Mouse (Mus musculus): Measurements from ENCODE around the gene Bcas3. TPM values are rescaled to one million over a fixed set of nuclear protein-coding genes. Genes with fewer than 3 reads are reported as not detected.

Bcas3 gene
- total and polyA plus RNA-seq, 2 experiments from 2014 or later, result 29.3 to 31.6 TPM

- no peak for ATAC-seq
- no peak overlapping the region for H3K4me3 ChIP-seq (ENCODE audit: low read depth, low read length)
- no peaks in the 10 kb centered on the region for H3K9me3 ChIP-seq (ENCODE audit: low read length)
These were observed 470.8 kb downstream of the Bcas3 start for GRCm38 (mm10) chr11:85823794-85824193.

GRCm38 (mm10) chr11:85825031-85825430 is 472.1 kb downstream of the Bcas3 start:
- Histone ChIP-seq H3K9ac (no peak overlapping the region), H3K36me3 (ENCODE audit: insufficient read depth) (no peaks in the 10 kb centered on the region), H3K4me3 (ENCODE audit: low read depth, low read length) (no peak overlapping the region), H3K9me3 (ENCODE audit: low read length) (no peaks in the 10 kb centered on the region), H3K4me1 (ENCODE audit: insufficient read depth) (no peaks in the 10 kb centered on the region), H3K27me3 (ENCODE audit: insufficient read depth, low read length) (peaks cover 51% of the 10 kb centered on the region), H3K27ac (ENCODE audit: low read depth, low read length) (no peak overlapping the region), H3K4me2 (ENCODE audit: low read depth) (no peak overlapping the region)
- TF ChIP-seq CTCF (IDR thresholded peaks at IDR 0.05; ENCODE audit: low read depth), result no peak
- 74% methylated on average over 10 of the region's 10 CpGs for WGBS
- no peak for DNase-seq
- no peak for ATAC-seq

More at GRCm38 (mm10) chr11:85823794-85824193, 470.8 kb downstream of the Bcas3 start:
- Histone ChIP-seq H3K9ac (no peak overlapping the region), H3K27me3 (ENCODE audit: insufficient read depth, low read length) (peaks cover 40% of the 10 kb centered on the region), H3K36me3 (ENCODE audit: insufficient read depth) (no peaks in the 10 kb centered on the region), H3K27ac (ENCODE audit: low read depth, low read length) (no peak overlapping the region), H3K4me1 (ENCODE audit: insufficient read depth) (no peaks in the 10 kb centered on the region), H3K4me2 (ENCODE audit: low read depth) (no peak overlapping the region)
- 90% methylated on average over 4 of the region's 4 CpGs for WGBS
- no peak for TF ChIP-seq CTCF (IDR thresholded peaks at IDR 0.05; ENCODE audit: low read depth)
- no peak for DNase-seq

GRCm38 (mm10) chr11:85825823-85826222 is 472.9 kb downstream of the Bcas3 start:
- 89% methylated on average over 7 of the region's 7 CpGs for WGBS
- H3K27me3 ChIP-seq (ENCODE audit: insufficient read depth, low read length), result peaks cover 57% of the 10 kb centered on the region

GRCm38 (mm10) chr11:85827342-85827741 is 474.4 kb downstream of the Bcas3 start:
- no peaks in the 10 kb centered on the region for H3K9me3 ChIP-seq (ENCODE audit: low read length)
- peaks cover 67% of the 10 kb centered on the region for H3K27me3 ChIP-seq (ENCODE audit: insufficient read depth, low read length)
- no peak overlapping the region for H3K4me2 ChIP-seq (ENCODE audit: low read depth)
- no peak overlapping the region for H3K9ac ChIP-seq
- no peak for TF ChIP-seq CTCF (IDR thresholded peaks at IDR 0.05; ENCODE audit: low read depth)
- WGBS, result 17% methylated on average over 9 of the region's 9 CpGs
- no peak overlapping the region for H3K27ac ChIP-seq (ENCODE audit: low read depth, low read length)
- ATAC-seq, result no peak
- H3K36me3 ChIP-seq (ENCODE audit: insufficient read depth), result no peaks in the 10 kb centered on the region
- H3K4me1 ChIP-seq (ENCODE audit: insufficient read depth), result no peaks in the 10 kb centered on the region
- no peak overlapping the region for H3K4me3 ChIP-seq (ENCODE audit: low read depth, low read length)
- no peak for DNase-seq

More at GRCm38 (mm10) chr11:85825823-85826222, 472.9 kb downstream of the Bcas3 start:
- Histone ChIP-seq H3K4me3 (ENCODE audit: low read depth, low read length) (no peak overlapping the region), H3K36me3 (ENCODE audit: insufficient read depth) (no peaks in the 10 kb centered on the region), H3K4me2 (ENCODE audit: low read depth) (no peak overlapping the region), H3K9me3 (ENCODE audit: low read length) (no peaks in the 10 kb centered on the region), H3K27ac (ENCODE audit: low read depth, low read length) (no peak overlapping the region), H3K9ac (no peak overlapping the region), H3K4me1 (ENCODE audit: insufficient read depth) (no peaks in the 10 kb centered on the region)
- DNase-seq, result no peak
- no peak for TF ChIP-seq CTCF (IDR thresholded peaks at IDR 0.05; ENCODE audit: low read depth)
- ATAC-seq, result no peak

GRCm38 (mm10) chr11:85828691-85829519 is 475.9 kb downstream of the Bcas3 start:
- H3K9ac ChIP-seq, result no peak overlapping the region
- no peaks in the 10 kb centered on the region for H3K4me1 ChIP-seq (ENCODE audit: insufficient read depth)
- DNase-seq (no peak), ATAC-seq (no peak)
- peaks cover 69% of the 10 kb centered on the region for H3K27me3 ChIP-seq (ENCODE audit: insufficient read depth, low read length)
- H3K27ac ChIP-seq (ENCODE audit: low read depth, low read length), result no peak overlapping the region
- WGBS, result 7% methylated on average over 38 of the region's 38 CpGs
- no peak for TF ChIP-seq CTCF (IDR thresholded peaks at IDR 0.05; ENCODE audit: low read depth)
- no peak overlapping the region for H3K4me3 ChIP-seq (ENCODE audit: low read depth, low read length)
- H3K9me3 ChIP-seq (ENCODE audit: low read length), result no peaks in the 10 kb centered on the region
- H3K36me3 ChIP-seq (ENCODE audit: insufficient read depth), result no peaks in the 10 kb centered on the region
- H3K4me2 ChIP-seq (ENCODE audit: low read depth), result no peak overlapping the region

GRCm38 (mm10) chr11:85829520-85830440 is 476.8 kb downstream of the Bcas3 start:
- no peaks in the 10 kb centered on the region for H3K9me3 ChIP-seq (ENCODE audit: low read length)
- no peaks in the 10 kb centered on the region for H3K4me1 ChIP-seq (ENCODE audit: insufficient read depth)
- H3K4me2 ChIP-seq (ENCODE audit: low read depth), result peak overlapping the region; percentile 30; the same call in 1 of the 2 replicates
- H3K36me3 ChIP-seq (ENCODE audit: insufficient read depth), result no peaks in the 10 kb centered on the region
- no peak for ATAC-seq
- H3K27ac ChIP-seq (ENCODE audit: low read depth, low read length), result no peak overlapping the region
- no peak for TF ChIP-seq CTCF (IDR thresholded peaks at IDR 0.05; ENCODE audit: low read depth)
- 4% methylated on average over 59 of the region's 61 CpGs for WGBS
- H3K4me3 ChIP-seq (ENCODE audit: low read depth, low read length), result 0 out of 2 replicates have a peak overlapping the region, but pooled peaks have one; percentile 3
- DNase-seq, result peak; percentile 24
- H3K27me3 ChIP-seq (ENCODE audit: insufficient read depth, low read length), result peaks cover 75% of the 10 kb centered on the region
- no peak overlapping the region for H3K9ac ChIP-seq
